Mouse (Mus musculus) adrenal gland, adult (tissue): ENCODE results near the gene Ssh1.

ENCODE experiments used
- DNase-seq, 2 experiments: peaks; one replicate each; pipeline ENCODE4 v3.0.0; 2022 to 2023; ENCODE audit warnings: low spot score in 1 of 2; ENCODE audit not compliant: inconsistent age in 2 of 2

The Ssh1 gene

DNA sequence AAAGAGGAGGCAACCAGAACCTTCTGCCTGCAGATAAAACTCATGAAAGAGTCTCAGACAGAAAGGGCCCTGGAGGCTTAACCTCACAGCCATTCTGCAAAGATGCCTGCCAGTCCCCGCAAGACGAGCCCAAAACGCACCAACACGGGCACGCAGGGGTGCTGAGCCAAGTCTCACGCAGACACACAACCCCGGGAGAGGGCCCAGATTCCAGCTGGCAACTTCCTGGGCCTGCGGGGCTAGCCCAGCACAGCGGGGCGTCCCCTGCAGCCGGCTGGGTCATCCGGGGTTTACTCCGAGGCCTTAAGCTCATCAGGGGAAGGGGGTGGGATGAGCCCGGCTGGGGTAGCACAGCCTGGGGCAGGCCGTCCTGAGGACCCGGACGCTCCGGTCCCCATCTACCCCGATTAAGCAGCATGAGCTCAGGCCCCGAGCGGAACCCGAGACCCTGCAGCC lies 635 bp downstream of the Ssh1 start:
- peak; percentile 64 to 85 for DNase-seq

DNA sequence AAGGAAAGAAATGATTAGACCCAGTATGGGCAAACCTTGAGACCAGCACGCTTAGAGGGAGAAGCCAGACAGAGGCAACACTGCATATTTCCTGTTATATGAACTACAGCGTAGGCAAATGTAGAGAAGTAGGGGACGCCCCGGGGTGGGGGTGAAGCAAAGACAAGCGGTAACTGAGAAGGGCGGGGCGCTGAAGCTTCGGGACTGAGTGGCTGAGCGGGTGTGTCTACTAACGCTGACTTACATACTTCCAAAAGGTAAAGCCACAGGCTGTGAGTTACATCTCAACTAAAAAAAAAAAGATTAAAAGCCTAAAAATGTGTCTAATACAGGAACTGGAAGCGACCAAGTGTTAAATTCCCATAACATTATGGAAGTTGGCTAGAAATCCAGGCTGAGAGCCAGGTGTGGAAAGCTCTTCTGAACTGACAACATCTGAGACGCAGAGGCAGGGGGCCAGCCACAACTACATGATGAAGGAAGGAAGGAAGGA lies 1.3 kb downstream of the Ssh1 start:
- peak in 1 of 2 experiments; percentile 59 for DNase-seq

DNA sequence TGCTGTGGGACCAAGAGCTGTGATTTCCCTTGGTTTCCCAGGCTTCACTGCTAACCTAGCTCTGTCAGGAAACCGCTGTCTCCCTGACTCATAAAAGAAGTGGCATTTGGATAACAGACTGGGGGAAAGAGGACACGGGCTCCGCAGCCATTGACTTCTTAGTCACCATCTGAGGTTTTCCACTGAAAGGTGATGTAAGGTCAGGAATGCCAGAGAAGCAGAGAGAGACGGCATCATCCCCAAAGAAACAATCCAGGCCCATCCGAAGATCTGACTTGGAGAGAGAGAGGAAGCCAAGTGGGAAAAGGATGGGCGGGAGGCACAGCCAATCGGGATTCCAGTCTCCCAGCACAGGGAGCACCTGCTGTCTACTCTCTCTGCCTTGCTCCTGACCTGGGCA lies 2.6 kb downstream of the Ssh1 start:
- peak; percentile 59 to 73 for DNase-seq

DNA sequence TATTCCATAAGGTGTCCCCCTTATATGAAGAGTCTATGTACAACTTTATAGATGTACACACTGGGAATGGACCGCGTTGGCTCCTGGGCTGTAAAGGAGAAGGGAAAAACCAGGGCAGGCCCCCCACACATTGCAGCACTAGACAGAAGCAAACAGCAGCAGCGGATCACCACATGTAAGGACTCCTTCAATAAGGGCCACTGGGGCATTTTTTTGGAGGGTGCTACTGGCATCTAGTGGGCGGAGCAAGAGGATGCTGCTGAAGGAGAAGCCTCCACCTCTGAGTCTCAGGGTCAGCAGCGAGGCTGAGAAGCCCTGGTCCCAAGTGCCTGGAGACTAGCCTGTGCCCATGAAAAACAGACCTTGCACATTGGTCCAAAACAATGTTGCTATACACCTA lies 3.1 kb downstream of the Ssh1 start:
- peak in 1 of 2 experiments; percentile 36 for DNase-seq

DNA sequence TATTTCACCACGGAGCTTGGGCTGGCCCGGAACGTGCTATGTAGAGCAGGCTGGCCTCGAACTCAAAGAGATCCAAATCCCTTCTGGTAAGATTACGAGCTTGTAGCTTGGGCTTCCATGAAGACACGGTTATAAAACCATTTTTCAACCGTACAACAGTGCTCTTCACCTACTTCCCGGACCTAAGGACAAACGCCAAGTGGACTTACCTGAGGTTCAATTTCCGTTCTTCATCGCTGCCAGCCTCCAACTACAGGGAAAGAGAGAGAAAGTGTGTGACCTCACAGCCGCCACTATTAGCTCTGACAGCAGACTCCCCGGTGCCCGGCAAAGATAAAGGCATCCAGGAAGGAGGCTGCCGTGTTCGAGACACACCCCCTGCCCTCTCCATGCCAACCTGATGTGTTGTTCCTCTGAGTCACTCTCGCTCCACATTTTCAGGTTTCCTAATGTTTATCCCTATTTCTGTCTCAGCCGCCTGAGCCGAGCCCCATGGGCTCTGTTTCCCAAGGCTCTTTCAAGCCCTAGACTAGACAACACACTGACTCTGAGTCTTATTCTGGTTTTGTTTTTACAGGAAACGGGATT lies 4.2 kb downstream of the Ssh1 start:
- peak; percentile 54 to 70 for DNase-seq

DNA sequence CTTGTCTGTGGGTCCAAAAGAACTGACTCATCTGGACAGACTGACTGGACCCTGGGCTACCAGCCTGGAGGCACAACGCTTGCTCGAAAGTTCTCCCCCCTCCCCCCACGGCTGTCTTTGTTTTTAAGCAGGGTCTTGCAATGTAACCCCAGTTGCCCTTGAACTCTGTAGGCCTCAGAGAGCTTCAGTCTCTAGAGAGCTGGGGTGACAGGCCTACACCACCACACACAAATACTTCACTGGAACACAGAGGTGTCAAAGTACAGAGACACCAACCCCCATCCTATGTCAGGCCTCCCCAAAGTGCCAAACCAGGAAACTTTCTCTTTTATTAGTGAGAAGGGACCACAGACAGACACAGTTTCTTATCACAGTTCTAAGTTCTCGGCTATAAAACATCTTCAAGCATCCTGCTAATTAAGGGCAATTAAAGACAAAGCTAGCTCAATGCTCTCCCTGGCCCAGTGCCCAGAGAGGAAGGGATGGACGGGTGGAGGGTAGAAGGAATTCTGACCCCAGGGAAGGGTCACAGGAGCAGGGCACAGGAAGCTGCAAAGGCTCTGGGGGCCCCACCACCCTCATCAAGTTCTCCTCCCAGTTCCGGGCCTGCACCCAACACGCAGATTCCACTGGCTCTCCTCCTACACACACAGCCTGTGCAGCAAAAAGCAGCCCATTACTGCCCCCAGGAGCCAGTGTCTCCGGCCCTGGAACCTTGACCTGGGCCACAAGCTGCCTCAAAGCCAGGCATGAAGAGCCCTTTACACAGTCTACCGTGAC lies 7.3 kb downstream of the Ssh1 start:
- peak; percentile 47 to 62 for DNase-seq

DNA sequence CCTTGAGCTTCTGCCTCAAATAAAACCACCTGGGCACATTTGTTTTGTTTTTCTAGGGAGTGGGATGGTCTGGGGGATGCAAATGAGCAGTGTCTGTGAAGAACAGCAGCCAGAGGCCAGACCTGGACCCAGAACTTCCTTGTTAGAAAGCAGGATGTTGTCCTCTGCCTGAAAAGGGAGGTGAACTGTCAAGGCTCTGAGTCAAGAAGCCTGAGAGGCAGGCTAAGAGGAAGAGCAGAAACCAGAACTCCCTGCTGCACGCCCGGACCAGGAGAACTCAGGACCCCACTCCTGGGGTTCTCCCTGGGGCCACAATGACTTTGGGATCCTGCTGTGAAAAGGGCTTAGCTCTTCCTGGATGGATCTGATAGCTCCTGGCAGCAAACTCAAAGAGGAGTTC lies 8.0 kb downstream of the Ssh1 start:
- DNase-seq = peak in 1 of 2 experiments; percentile 35

DNA sequence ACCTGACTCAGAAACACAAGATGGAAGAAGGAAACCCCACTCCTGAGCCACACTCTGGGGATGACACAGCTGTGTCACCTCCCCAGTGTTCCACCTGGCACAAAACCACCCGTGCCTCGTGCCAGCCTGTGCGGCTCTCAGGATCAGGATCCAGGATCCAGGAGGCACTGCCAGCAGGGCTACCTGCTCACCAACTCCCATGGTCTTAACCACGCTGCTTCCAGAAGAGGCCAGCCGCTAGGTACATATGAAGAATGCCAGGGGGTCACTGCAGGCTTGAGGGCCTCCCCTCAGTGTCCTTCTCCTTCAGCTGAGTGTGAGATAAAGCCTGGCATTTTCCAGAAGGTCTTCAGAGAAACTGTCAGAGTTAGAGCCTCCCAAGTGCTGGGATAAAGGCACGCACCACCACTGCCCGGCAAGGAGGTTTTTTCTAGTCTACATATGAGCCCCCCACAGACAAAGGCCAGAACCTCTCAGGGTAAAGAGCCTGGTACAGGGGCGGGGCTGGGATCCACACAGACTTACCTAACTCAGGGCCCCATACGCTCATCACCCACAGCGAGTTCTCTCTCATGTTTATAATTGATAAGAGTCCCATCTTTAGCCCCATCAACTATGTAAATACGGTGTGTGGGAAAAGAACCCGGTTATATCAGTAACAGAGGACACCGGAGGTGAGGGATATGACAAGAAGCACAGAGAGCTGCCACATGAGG lies 9.5 kb downstream of the Ssh1 start:
- no peak for DNase-seq

DNA sequence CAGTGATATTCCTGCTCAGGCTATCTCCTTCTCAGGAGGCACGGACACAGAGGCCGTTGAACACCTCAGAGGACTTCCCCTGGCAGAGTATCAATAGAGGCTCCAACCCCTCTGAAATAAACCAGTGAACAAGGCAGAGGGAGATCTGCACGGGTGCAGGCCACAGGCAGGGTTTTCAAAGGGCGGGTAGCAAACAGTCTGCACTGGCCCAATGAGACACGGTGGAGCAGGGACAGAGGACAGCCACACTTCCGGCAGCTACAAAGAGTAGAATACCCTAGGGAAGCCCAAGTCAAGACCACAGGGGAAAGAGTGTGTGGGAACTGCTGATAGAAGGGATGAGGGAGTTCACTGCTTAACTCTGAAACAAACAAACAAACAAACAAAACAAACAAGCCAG lies 10.2 kb downstream of the Ssh1 start:
- no peak for DNase-seq

DNA sequence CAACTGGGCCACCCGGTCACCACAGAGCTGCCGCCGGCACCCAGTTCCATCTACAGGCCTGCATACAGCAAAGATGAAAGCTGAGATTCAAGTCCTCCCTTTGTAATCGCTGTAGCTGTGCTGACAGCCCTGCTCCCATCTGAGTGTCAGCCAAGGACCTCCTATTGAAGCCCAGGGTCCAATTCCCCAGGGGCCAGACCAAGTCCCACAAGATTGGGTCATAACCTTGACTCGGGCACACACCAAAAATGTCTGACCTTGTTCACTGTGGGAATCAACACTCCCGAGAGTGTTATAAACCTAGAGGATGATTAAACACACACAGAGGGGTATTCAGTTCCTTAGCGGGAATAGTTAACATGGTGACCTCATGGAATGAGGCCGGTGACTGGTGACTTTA lies 11.9 kb downstream of the Ssh1 start:
- no peak for DNase-seq

DNA sequence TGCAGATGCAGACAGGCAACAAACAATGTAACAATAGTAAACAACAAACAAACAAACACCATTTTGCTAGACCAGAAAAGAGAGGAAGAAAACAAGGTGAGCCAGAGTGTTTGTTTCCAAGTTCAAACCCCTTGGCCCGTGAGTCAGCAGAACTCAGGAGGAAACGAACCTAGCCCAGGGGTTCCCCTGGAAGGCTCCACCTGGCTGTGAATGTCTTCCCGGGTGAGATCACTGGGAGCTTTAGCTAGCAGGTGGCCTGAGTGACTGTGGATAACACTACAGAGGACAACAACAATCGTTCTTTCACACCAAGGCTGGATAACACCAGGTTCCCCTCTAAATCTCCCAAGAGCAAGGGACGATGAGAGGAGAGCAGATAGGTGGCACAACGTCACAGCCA lies 12.5 kb downstream of the Ssh1 start:
- no peak for DNase-seq

DNA sequence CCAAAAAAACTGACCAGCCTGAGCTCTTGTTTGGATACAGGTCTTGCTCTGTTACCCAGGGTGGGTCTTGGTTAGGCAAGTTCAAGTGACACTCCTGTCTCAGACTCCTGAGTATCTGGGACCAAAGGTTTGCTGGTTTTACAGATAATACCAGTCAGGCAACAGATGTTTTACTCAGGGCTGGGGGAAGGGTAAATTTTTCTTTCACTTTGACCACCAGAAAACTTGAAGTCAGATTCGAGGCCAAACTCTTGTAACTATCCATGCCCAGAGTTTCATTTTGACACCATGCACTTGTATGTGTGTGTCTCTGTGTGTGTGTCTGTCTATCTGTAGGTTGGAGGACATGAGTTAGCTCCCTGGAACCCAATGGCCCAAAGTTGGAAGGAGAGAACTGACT lies 13.2 kb downstream of the Ssh1 start:
- no peak for DNase-seq

DNA sequence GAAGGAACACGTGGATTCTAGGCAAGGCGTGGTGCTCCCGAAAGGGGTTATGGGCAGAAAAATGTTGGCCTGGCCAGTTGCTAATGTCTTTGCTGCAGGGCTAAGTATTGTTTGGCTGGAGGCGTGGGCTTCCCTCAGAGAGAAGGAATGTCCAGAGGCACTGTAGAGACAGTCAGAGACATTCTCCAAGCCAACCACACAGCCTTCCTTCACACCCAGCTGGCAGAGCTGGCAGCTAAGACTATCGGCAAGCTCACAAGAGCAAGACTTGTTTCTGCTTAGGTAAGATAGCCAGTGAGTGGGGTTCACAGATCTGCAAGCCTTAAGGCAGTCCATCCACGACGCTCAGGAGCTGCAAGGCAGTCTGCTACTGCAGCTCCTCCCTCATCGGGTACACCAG lies 16.4 kb downstream of the Ssh1 start:
- DNase-seq = no peak

DNA sequence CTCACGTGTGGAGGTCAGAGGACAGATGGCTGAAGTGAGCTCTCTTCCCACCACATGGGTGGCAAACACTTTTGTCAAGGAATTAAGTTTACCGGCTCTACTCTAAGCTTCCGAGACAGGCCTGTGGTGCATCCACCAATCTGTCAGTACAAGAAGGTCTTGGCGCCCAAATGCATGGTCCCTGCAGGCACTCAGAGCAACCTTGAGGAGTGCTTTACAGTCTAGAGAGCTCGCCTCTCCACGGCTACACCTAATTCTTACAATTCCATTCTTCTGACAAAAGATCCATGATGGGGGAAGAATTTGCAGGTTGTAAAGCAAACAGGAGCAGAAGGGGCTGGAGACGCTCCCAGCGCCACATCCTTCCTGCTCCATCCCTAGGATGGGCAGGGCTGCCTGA lies 17.1 kb downstream of the Ssh1 start:
- DNase-seq = no peak

DNA sequence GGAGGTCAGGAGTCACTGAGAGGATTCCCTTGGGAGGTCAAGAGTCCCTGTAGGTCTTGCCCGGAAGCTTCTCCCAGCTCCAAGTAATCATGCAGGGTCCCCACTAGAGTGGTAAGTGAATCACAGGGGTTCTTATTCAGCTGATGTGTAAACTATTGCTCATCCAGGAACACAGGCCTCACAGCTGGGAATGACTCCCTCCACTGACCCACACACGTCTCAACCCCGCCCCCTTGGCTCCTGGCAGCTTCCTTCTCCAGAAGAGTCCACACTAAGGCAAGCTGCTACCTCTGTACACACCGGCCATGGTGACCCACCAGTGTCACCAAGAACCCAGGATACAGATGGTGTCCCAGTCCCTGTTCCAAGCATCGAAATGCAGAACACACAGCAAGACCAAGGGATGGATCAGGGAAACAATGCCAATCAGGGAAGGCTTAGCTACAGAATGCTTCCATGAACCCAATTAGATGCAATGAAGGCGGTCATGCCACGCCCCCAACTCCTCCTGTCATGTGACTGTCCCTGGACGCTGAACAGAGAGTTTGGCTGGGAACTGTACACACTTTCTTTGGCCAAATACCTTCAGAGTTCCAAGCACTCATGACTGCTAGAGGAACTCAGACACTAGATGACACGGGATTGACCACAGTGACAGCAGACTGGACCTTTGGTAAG lies 18.0 kb downstream of the Ssh1 start:
- DNase-seq = peak; percentile 64 to 81

DNA sequence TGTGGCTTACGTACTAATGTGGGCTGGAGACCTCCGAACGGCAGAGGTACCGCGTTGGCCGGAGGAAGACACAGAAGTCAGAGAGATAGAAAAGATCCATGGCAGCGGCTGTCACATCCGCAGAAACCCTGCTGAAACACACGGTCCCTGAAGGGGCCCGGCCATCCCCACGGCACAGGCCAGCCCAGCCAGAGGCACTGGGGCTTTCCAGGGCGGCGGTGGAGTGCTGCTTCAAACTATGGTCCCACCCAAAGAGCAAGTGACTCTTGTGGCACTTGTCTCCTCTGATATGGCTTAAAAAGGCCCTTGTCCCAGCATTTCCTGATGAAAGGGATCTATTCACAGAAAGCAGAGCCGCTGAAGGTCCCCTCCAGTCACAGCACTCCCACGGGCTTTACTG lies 19.1 kb downstream of the Ssh1 start:
- no peak for DNase-seq

DNA sequence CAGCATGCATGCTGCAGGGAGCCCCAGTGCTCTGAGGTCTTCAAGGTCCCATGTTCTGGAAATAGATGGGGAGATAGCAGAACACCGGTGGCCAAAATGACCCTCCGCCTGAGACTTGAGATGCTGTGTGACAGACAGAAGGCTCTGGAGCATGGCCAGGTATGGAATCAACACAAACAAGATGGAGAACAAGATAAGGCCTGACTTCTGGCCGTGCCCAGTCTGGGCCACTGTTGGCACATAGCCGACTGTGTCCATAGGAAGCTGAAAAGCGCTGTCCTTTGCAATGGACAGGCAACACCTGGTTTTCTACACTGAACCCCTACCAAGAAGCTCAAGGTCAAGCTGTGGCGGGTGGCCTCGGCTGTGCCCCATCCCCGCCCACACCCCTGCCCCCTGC lies 19.9 kb downstream of the Ssh1 start:
- no peak for DNase-seq

DNA sequence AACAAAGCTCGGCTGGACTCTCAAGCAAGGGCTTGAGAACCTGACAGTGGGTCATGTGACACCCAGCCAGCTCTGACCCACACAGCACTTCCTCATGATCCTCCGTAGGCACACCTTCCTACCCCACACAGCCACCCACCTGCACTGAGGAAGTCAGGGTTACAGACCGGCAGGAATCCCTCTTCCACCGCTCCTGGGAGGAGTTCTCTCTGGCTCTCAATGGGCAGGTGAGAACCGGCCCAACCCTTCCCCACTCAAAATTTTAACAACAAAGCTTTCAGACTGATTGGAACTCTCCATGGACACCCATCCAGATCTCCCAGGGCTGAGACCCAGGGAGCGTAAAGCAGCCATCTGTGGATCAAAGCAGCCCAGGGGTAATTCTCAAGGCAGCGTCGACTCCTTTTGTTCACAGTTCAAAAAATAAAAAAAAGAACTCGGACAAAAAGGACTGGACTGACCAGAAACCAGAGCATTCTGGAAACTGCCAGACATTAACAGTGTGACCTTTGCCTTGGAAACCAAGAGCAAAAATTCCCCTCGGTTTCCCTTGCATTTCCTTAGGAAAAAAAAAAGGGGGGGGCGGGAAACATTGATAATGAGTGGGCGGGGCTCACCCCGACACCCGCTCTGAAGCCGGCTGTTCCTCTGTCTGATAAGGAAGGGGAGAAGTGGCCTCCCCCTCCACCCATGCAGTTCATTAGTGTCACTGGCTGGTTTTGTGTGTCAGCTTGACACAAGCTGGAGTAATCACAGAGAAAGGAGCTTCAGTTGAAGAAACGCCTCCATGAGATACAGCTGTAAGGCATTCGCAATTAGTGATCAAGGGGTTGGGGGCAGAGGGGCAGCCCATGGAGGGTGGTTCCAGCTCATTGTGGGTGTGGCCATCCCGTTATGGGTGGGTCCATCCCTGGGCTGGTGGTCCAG lies 20.8 kb downstream of the Ssh1 start:
- peak in 1 of 2 experiments; percentile 51 for DNase-seq

DNA sequence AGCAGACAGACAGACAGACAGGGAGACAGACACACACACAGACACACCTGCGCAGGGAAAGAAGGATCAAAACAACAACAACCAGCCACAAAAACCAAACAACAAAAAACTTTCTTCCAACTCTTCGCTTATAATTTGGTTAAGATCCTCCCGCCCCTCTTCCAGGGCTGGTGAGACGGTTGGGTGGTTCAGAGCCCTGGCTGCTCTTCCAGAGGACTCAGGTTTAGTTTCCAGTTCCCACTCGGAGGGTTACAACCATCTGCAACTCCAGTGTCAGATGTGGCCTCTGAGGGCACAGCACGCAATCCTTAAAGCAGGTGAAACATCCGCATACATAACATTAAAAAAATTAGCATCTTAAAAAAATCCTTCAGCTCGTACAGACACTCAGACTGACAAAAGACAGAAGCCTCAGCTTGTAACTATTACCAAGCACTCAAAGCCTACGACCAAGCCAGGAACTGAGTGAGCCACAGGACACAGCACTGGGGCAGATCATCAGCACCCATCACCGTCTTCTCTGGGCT lies 22.2 kb downstream of the Ssh1 start:
- DNase-seq = no peak

DNA sequence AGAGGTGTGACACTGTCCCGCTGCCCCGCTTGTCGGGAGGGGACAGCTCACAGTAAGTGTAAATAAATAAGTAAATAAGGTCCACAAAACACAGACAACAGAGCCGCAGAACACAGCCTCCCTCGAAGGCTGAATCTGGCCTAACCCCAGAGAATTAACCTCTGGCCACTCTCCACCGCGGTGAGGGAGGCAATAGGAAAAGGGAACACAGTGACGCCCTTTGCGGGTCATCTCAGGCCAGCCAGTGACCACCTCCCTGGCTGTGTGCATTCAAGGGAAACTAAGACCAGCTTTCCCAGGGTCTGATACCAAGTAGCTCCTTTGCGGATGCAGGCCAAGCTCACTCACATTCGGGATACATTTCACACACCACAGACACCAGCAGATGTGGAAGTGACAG lies 25.3 kb downstream of the Ssh1 start:
- DNase-seq = no peak
